Mouse (Mus musculus): Measurements from ENCODE around the gene Dlg2. TPM values are rescaled to one million over a fixed set of nuclear protein-coding genes. Genes with fewer than 3 reads are reported as not detected.

Gene Dlg2
- polyA plus RNA-seq, 1 experiment from 2014 or later = 13.7 TPM

GRCm38 (mm10) chr7:92248619-92249018 lies 1772.1 kb downstream of the Dlg2 start:
- DNase-seq (ENCODE audit: low spot score) = no peak

DNA sequence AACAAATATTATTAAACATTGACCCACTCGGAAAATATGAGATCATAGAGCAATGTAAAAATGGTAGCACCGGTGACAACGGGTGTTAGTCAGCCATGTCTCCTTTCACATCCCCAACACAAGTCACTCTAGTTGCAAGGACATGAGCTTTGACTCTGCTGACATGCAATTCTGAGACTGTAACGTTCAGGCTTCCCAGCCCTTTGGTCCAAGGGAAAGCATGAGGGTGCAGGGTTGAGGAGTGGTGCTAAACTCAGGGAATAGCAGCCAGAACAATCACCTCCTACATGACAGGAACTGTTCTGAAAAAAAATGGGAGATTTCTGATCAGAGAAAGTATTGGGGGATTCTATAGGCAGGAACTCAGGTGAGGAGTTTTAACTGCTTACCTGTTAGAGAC lies 1781.7 kb downstream of the Dlg2 start:
- DNase-seq (ENCODE audit: low spot score) = no peak

DNA sequence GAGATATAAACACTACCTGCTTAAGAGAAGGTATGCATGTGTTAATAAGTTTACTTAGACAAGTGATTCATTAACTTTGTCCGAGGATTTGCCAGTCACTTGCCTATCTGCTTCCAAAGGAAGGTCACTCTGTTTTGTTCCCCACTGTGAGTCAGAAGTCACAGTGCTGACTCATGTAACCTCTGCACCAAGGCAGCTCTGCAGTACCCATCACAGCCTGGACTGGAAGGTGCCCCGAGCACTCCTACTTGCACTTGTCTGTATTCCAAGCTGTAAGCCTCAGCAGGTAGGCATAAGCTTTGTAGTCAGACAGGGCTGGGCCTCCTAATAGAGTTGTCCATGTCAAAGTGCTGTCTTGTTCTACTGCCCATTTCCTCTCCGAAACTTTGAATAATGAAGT lies 1782.2 kb downstream of the Dlg2 start:
- DNase-seq (ENCODE audit: low spot score) = no peak

DNA sequence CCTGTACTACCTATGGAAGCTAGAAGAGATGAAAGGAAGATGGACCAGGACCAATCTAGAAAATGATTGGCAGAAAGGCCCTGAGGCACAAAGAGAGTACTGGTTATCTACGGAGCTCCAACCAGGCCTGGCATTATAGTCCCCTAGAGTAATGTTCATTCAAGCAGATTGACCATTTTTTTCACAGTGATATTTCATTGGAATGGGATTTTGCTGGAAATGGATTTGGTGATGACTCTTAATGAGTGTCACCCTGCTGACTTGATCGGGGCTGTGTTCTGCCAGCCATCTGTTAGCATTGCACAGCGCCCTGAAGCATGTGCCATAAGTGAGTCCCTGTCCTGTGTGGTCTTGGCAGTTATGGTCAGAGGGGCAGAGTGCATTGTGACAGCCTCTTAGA lies 1787.9 kb downstream of the Dlg2 start:
- no peak for DNase-seq (ENCODE audit: low spot score)

DNA sequence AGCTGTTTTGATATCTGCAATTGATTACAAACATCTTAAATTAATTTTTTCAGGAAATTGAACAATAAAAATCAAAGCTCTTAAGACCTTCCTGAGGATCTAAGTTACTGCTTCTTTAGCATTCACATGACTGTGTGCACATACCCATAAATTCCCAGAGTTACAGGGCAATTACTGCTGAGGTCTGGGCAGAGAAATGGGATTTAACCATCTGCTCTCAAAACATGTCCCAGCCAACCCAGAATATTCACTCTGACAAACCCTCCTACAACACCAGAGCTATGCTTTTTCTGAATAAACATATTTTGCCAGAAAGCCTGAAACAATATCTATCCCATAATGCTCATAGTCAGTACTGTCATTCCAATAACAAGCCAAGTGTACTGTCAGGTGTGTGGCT lies 1788.5 kb downstream of the Dlg2 start:
- no peak for DNase-seq (ENCODE audit: low spot score)

DNA sequence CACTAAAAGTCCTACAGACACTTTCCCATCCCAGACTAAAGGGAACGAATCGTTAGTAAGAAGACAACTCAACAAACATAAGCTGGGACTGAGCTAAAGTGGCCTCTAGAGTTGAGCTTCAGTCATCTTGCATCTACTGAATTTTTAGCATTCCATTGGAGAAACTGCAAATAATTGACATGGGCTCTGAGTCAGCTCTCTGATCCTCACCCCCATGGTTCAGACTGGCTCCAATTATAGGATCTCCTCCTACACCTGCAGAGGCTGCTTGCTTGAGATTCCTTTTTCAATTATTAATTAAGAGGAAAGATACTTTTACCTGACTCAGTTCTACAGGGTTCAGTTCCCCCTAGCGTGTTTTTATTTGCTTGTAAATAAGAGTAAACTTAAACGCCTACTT lies 1798.9 kb downstream of the Dlg2 start:
- no peak for DNase-seq (ENCODE audit: low spot score)

- DNase-seq (ENCODE audit: low spot score) = no peak
Observed at GRCm38 (mm10) chr7:92277629-92278028, 1801.2 kb downstream of the Dlg2 start.

- no peak for DNase-seq (ENCODE audit: low spot score)
Observed at GRCm38 (mm10) chr7:92280925-92281324, 1804.5 kb downstream of the Dlg2 start.

DNA sequence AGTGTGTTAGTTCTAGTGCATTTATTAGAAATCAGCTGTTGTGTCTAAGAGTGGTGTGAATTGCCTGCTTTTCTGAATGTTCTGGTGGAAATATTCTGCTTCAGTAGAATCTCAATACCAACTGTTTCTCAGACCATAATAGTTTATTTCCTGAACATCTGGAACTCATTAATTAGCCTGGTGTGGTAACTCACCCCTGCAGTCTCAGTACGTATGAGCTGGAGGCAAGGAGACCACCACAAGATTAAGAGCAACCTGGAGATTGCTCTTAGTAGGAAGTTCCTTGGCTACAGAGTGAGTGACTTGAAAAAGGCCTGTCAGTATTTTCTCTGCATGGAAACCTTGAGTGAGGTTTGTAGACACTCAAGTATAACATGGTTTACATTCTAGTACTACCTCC lies 1810.6 kb downstream of the Dlg2 start:
- no peak for DNase-seq (ENCODE audit: low spot score)

DNA sequence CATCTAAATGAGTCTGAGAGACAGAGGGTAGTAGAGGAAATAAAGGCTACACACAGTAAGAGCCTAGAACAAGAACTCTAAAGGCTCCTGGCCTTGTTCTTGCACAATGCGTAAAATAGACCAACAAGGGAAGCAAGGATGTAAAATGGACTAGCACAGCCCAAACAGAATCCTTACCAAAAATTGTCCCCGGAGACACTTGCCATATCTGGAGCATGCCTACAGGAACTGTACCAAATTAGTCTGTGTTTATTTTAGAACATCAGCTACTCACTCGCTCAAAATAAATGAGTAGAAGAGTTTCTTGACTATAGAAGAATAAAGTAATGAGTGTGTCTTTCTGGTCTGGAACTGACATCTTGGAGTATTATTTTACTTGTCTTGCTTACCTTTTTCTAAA lies 1812.3 kb downstream of the Dlg2 start:
- DNase-seq (ENCODE audit: low spot score) = no peak

- no peak for DNase-seq (ENCODE audit: low spot score)
Observed at GRCm38 (mm10) chr7:92292918-92293518, 1816.5 kb downstream of the Dlg2 start.

GRCm38 (mm10) chr7:92301046-92301445 lies 1824.6 kb downstream of the Dlg2 start:
- no peak for DNase-seq (ENCODE audit: low spot score)

DNA sequence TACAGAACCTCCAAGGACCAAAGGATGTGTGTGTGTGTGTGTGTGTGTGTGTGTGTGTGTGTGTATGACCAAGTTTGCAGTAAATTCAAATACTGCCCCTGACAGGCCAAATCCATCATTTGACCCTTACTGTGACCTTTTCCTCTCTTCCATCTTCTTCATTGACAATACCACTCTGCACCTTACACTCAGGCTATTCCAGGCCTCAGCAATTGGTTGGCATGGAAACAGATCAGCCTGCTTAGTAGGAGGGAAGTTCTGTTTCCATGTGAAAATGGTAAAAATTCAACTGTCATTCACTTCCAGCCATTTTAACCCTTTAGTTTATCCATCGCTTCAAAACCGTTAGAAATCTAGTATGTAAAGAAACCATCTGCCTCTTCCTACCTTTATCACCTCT lies 1831.2 kb downstream of the Dlg2 start:
- no peak for DNase-seq (ENCODE audit: low spot score)

- DNase-seq (ENCODE audit: low spot score) = no peak
Observed at GRCm38 (mm10) chr7:92308168-92308567, 1831.7 kb downstream of the Dlg2 start.

DNA sequence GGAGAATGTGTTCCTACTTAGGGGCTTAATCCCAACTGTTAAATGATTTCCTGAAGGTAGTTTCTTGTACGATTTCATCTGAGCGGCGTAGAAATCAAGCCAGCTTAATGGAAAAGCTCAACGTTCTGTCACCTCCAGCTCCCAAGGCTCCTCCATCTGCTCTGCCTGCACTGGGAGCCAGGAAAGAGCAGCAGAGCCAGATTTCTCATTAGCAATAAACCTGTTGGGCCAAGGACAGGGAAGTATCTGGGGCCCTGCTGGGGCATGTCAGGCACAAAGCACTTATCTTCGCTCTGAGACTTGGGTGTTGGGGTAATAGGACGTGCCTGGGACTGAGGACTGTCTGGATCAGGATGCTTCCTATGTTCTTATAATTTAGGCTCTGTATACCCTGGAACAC lies 1839.9 kb downstream of the Dlg2 start:
- DNase-seq (ENCODE audit: low spot score) = no peak

DNA sequence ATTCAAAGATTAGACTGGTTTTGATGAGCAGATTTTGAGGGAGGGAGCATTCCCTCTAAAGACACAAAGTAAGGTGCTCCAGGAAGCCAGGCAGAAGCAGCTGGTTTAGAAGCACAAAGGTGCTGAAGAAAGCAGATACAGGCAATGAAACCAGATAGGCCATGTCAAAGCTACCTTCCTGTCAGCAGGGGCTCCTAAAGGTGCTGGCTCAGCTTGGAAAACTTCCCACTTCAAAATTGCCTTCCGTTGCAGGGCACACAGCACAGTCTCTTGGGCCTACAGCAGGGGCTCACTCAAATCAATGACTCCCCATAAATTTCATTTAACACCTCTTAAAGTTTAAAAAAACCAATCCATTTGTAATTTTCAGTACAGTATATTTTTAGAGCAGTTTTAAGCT lies 1843.0 kb downstream of the Dlg2 start:
- DNase-seq (ENCODE audit: low spot score) = no peak

- no peak for DNase-seq (ENCODE audit: low spot score)
Observed at GRCm38 (mm10) chr7:92320181-92320580, 1843.7 kb downstream of the Dlg2 start.

GRCm38 (mm10) chr7:92321786-92322185 lies 1845.3 kb downstream of the Dlg2 start:
- no peak for DNase-seq (ENCODE audit: low spot score)

DNA sequence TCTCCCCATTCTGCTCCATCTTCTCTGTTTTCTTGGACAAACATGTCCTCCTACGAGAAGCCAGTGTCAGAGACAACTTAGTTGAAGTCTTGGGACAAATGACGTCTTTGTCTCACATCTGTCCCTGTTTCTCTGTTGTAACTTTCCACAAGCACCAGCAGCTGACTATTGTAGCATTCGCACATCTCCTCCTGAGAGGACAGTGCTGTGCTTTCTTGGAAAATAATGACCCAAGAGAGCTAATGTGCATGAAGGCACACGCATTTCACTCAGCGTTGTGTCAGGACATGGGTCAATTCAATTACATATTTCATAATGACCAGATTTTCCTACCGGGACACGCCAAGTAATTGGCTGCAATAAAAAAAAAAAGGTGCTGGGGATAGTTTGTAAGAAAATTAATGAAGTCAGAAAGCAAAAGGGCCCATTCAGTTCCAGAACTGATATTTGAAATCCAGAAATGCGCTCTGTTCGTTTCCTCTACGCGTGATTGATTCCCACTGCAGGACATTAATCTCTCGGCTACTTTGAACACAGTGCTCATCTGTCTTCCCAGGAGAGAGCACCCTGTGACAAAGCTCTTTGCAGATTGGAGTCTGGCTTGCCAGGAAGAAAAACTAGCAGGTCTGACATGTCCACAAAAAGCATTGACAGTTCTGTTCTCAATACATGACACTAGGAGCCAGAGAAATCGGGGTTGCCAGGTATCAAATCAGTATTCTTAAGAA lies 1846.0 kb downstream of the Dlg2 start:
- no peak for DNase-seq (ENCODE audit: low spot score)

DNA sequence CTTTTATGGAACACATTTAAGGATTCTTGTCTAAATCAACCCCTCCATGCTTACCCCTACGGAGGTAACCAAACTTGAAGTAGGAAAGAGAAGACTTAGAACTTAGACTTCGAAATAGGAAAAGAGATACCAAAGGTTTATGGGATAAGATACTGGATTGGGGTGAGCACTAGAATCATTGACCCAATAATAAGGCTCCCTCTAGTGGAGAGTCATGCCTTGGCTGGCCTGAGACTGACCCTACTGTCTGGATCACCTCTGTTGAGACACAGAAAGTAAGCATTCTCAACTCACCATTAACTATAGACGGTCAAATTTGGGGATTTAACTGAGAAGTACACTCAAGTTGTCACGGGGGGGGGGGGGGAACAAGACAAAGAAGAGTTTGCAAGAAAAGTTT lies 1847.2 kb downstream of the Dlg2 start:
- no peak for DNase-seq (ENCODE audit: low spot score)

DNA sequence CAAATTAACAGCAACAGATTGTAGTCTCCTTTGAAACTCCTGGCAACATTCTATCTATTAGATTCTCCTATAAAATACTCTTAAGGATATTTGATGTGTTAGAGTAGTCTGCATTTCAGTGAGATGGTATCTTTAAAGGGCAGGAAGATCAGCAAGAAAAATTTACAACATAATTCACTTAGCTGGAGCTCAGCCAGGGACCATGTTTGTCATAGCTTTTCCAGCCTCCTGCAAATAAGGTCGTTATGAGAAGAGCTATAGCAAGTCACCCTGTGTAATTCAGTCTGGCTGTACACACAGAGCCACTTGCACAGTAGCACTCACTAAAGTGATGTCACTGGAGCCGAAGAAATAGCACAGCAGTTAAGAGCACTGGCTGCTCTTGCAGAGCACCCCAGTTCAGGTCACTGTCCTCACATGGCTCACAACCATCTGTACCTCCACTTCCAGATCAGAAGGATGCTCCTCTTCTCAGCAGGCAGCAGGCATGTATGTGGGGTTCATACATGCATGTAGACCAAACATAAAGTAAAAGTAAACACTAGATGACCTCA lies 1850.9 kb downstream of the Dlg2 start:
- DNase-seq (ENCODE audit: low spot score) = no peak

DNA sequence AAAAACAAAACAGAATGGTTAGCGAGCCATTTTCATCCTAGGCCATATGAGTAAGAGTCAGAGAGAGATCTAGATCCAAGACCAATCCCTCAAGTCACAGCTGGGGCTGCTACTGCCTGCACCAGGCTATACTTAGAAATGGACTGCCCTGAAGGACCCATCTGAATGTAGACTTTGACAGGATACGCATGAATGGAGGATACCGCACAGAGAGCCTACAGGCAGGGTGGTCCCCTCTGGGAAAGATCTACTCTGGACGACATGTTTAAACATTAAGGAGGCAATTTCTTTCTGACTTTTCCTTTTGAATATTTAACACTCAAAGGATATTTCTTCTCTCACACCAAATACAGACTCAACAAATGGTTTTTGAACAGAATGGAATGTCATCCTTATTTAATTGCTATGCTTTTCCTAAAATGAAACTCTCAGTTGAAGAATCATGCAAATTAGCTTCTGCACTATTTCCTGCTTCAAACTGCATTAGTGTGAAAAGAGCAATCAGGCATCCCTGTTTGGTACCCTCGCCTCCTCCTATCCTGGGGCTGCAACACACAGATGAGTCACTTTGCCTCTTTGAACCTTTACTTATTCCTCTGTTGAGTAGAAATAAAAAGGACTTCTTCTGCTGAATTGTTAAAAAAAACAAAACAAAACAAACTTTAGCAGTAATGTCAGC lies 1856.9 kb downstream of the Dlg2 start:
- no peak for DNase-seq (ENCODE audit: low spot score)

- no peak for DNase-seq (ENCODE audit: low spot score)
Observed at GRCm38 (mm10) chr7:92356542-92356941, 1880.1 kb downstream of the Dlg2 start.
